Comparison of ENCODE assay signal across 9 mouse cellular contexts in the genomic region with DNA sequence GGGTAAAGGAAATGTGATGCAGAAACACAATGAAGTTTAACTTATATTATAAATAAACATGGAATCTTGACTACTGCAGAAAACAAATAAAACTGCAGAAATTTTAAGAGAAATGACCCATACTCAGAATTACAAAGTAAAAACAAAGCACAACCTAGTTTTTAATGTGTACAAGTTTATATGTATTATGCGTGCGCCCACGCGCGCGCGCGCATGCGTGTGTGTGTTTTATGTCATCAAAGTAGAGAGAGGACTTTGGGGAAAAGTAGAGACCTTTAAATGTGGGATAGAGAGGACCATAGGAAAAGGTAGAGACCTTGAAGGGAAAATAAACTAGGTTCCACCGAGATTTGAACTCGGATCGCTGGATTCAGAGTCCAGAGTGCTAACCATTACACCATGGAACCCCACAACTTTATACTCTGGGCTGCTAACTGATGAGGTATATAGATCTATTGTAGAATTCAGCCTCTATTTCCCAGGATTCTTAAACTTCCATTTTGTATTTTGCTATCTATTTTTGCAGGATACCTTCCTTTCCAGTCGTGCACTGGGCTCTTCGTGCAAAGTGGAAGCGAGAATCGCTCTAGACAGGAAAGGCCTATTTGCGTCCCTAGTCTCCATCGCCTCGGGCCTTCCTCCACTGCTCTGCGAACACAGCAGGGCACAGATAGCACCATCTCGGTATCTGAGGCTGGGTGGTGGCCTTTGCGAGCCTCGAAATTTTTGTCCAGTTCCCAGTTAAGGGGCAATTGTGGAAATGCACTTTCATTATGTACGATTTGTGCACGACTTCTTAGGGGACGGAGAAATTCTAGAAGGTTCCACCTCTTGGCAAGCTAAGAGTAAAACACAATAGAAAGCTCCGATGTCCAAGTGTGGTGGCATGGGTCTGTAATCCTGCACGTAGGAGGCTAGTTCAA. TPM values are rescaled to one million over a fixed set of nuclear protein-coding genes. Genes with fewer than 3 reads are reported as not detected.
DNase-seq lines count a peak whose midpoint lies in the region; ATAC-seq and TF ChIP-seq lines count a peak whose summit lies in the region.
"Had no signal": no experiment of that assay in that cellular context is flagged by ENCODE, and none has a peak within 500 bp of the region (broad histone marks: within the 10 kb centered on the region; RNA-seq: fewer than 3 reads in every experiment).

No protein-coding gene starts in this region.

- peak overlapping the region; percentile 30; the same call in 1 of the 2 replicates for H3K4me2 ChIP-seq in forebrain, embryonic 13.5 days
- peak overlapping the region; percentile 42 for H3K4me2 ChIP-seq in limb, embryonic 13.5 days (replicated peaks)
- peak overlapping the region; percentile 32; the same call in 1 of the 2 replicates for H3K4me2 ChIP-seq in neural tube, embryonic 13.5 days

- DNase-seq in heart, embryonic 10.5 days (ENCODE audit: low spot score) = peak; percentile 84
- DNase-seq in heart, postnatal 25 days (ENCODE audit: low spot score) = no peak
- DNase-seq in ES-E14 (ENCODE audit: low read depth, low spot score) = no peak
- DNase-seq in urinary bladder, adult 2 months (ENCODE audit: low spot score) = no peak
- DNase-seq in cerebellum, adult 11 months = no peak

- H3K4me1 ChIP-seq in heart, embryonic 10.5 days = 0 out of 2 replicates have a peak, but pooled peaks cover 3% of the 10 kb centered on the region
- H3K4me1 ChIP-seq in ES-E14 (ENCODE audit: control insufficient read depth in 2 of 2, insufficient read depth in 2 of 2, low read length in 2 of 2, poor library complexity in 1 of 2) = peaks cover 0 to 2% of the 10 kb centered on the region in 2 experiments; a peak in 1 of 4 replicates
- peaks cover 2% of the 10 kb centered on the region; the same call in 1 of the 2 replicates for H3K4me1 ChIP-seq in forebrain, embryonic 13.5 days
- peaks cover 8% of the 10 kb centered on the region; the same call in 1 of the 2 replicates for H3K4me1 ChIP-seq in limb, embryonic 13.5 days
- H3K4me1 ChIP-seq in neural tube, embryonic 13.5 days (replicated peaks) = no peaks in the 10 kb centered on the region

- H3K9ac ChIP-seq in ES-E14 (ENCODE audit: insufficient read depth, low read depth, low read length, poor library complexity, severe bottlenecking) = peak overlapping the region; percentile 10; the same call in 1 of the 2 replicates
- H3K9ac ChIP-seq in forebrain, embryonic 13.5 days = no peak overlapping the region
- H3K9ac ChIP-seq in limb, embryonic 13.5 days = no peak overlapping the region
- no peak overlapping the region for H3K9ac ChIP-seq in neural tube, embryonic 13.5 days

- intact Hi-C loops in heart, postnatal 25 days (cut with DNase I) = no loop called here

- in situ Hi-C loops in ES-E14 (cut with MboI; ENCODE audit: low sequenced_read_pairs in 2 of 2, unreplicated experiment in 2 of 2) = loop anchor here (10.0 to 25.0 kb wide), 2 partner anchors 91 to 672 kb away; no protein-coding TSS in a partner anchor

- H3K27ac ChIP-seq in heart, embryonic 10.5 days = peak overlapping the region; percentile 72
- no peak overlapping the region for H3K27ac ChIP-seq in ES-E14 (ENCODE audit: insufficient read depth, low read depth, low read length, poor library complexity, severe bottlenecking)
- H3K27ac ChIP-seq in forebrain, embryonic 13.5 days = no peak overlapping the region
- H3K27ac ChIP-seq in limb, embryonic 13.5 days = no peak overlapping the region
- no peak overlapping the region for H3K27ac ChIP-seq in neural tube, embryonic 13.5 days (replicated peaks)

- no peak for ATAC-seq in forebrain, embryonic 13.5 days
- ATAC-seq in limb, embryonic 13.5 days (ENCODE audit: low FRiP score, low read depth) = no peak
- ATAC-seq in neural tube, embryonic 13.5 days (ENCODE audit: low read depth) = no peak

- H3K36me3 ChIP-seq in heart, embryonic 10.5 days = no peaks in the 10 kb centered on the region
- H3K36me3 ChIP-seq in ES-E14 (ENCODE audit: control insufficient read depth, insufficient read depth, low read length, poor library complexity, severe bottlenecking) = no peaks in the 10 kb centered on the region
- no peaks in the 10 kb centered on the region for H3K36me3 ChIP-seq in forebrain, embryonic 13.5 days (ENCODE audit: poor library complexity, severe bottlenecking)
- H3K36me3 ChIP-seq in limb, embryonic 13.5 days = no peaks in the 10 kb centered on the region
- H3K36me3 ChIP-seq in neural tube, embryonic 13.5 days = no peaks in the 10 kb centered on the region

- H3K4me3 ChIP-seq in heart, embryonic 10.5 days = peak overlapping the region; percentile 58
- peak overlapping the region; percentile 55 to 63 for H3K4me3 ChIP-seq in ES-E14 (ENCODE audit: insufficient read depth in 1 of 2, low read depth in 1 of 2, low read length in 2 of 2, poor library complexity in 1 of 2, severe bottlenecking in 1 of 2)
- H3K4me3 ChIP-seq in forebrain, embryonic 13.5 days = peak overlapping the region; percentile 12; the same call in 1 of the 2 replicates
- peak overlapping the region; percentile 17 for H3K4me3 ChIP-seq in limb, embryonic 13.5 days
- H3K4me3 ChIP-seq in neural tube, embryonic 13.5 days = peak overlapping the region; percentile 11; the same call in 1 of the 2 replicates

- WGBS in heart, embryonic 10.5 days = 4% methylated on average over 28 of the region's 28 CpGs
- 7% methylated on average over 28 of the region's 28 CpGs for WGBS in forebrain, embryonic 13.5 days
- WGBS in limb, embryonic 13.5 days = 12% methylated on average over 28 of the region's 28 CpGs
- WGBS in neural tube, embryonic 13.5 days = 6% methylated on average over 28 of the region's 28 CpGs

- no peaks in the 10 kb centered on the region for H3K27me3 ChIP-seq in heart, embryonic 10.5 days (ENCODE audit: insufficient read depth, poor library complexity, severe bottlenecking)
- H3K27me3 ChIP-seq in forebrain, embryonic 13.5 days = peaks cover 14% of the 10 kb centered on the region; the same call in 1 of the 2 replicates
- H3K27me3 ChIP-seq in limb, embryonic 13.5 days = no peaks in the 10 kb centered on the region
- H3K27me3 ChIP-seq in neural tube, embryonic 13.5 days = peaks cover 33% of the 10 kb centered on the region

- no peaks in the 10 kb centered on the region for H3K9me3 ChIP-seq in heart, embryonic 10.5 days
- no peaks in the 10 kb centered on the region for H3K9me3 ChIP-seq in ES-E14 (ENCODE audit: control insufficient read depth, insufficient read depth, low read depth, low read length)
- no peaks in the 10 kb centered on the region for H3K9me3 ChIP-seq in forebrain, embryonic 13.5 days (replicated peaks)
- H3K9me3 ChIP-seq in limb, embryonic 13.5 days = no peaks in the 10 kb centered on the region
- H3K9me3 ChIP-seq in neural tube, embryonic 13.5 days = no peaks in the 10 kb centered on the region

TF ChIP-seq in ES-E14, 5 proteins besides CTCF, POLR2A, EP300 and RAD21:
- TF ChIP-seq ZNF384 (IDR thresholded peaks at IDR 0.05; ENCODE audit: low read depth, low read length) (no peak), ZC3H11A (IDR thresholded peaks at IDR 0.05; ENCODE audit: borderline replicate concordance, low read depth, low read length) (no peak), MAFK (IDR thresholded peaks at IDR 0.05; ENCODE audit: insufficient read depth, low read depth, low read length) (peak; percentile 73; the same call in 1 of the 2 replicates)

RNA-seq across cellular contexts. Expression of gene Zfp184, which starts 11.0 kb away (rescaled TPM):
- 7.4 and 9.1 TPM in 2 replicates for polyA plus RNA-seq in heart, embryonic 10.5 days (2016; fragmentation: Nextera tagmentation; extraction: Ambion mirVana)
- total RNA-seq in heart, postnatal 25 days (2021) = under 1 TPM; 0.56 to 0.68 TPM
- total RNA-seq in ES-E14 (2012; rRNA removed) = 5.4 and 6.2 TPM in 2 replicates
- polyA plus RNA-seq in forebrain, embryonic 13.5 days (2015; fragmentation: Nextera tagmentation; extraction: Ambion mirVana) = 25.4 and 29.2 TPM in 2 replicates
- polyA plus RNA-seq in limb, embryonic 13.5 days (2015; fragmentation: Nextera tagmentation; extraction: Ambion mirVana) = 18.3 and 20.2 TPM in 2 replicates
- polyA plus RNA-seq in neural tube, embryonic 13.5 days (2015; fragmentation: Nextera tagmentation; extraction: Ambion mirVana) = 16.0 and 16.3 TPM in 2 replicates
- 1.7 TPM in 2 replicates for polyA plus RNA-seq in urinary bladder, adult 2 months (2012; rRNA removed)

RNA-seq across cellular contexts. Expression of gene Pom121l2, which starts 47.1 kb away (rescaled TPM):
- 0.09 TPM in 1 of 2 replicates, not detected in the other for polyA plus RNA-seq in heart, embryonic 10.5 days (2016; fragmentation: Nextera tagmentation; extraction: Ambion mirVana)
- total RNA-seq in heart, postnatal 25 days (2021) = not detected
- total RNA-seq in ES-E14 (2012; rRNA removed) = 0.26 and 0.31 TPM in 2 replicates
- 0.09 TPM in 1 of 2 replicates, not detected in the other for polyA plus RNA-seq in forebrain, embryonic 13.5 days (2015; fragmentation: Nextera tagmentation; extraction: Ambion mirVana)
- 0.37 and 0.38 TPM in 2 replicates for polyA plus RNA-seq in limb, embryonic 13.5 days (2015; fragmentation: Nextera tagmentation; extraction: Ambion mirVana)
- not detected in 2 replicates for polyA plus RNA-seq in neural tube, embryonic 13.5 days (2015; fragmentation: Nextera tagmentation; extraction: Ambion mirVana)
- not detected in 2 replicates for polyA plus RNA-seq in urinary bladder, adult 2 months (2012; rRNA removed)
- total RNA-seq: heart, postnatal 36 days had no signal
